Mouse (Mus musculus): ENCODE results near the gene Morn5. TPM values are rescaled to one million over a fixed set of nuclear protein-coding genes. Genes with fewer than 3 reads are reported as not detected.

Gene Morn5
- polyA plus RNA-seq, 1 experiment from 2014 or later = not detected

GRCm38 (mm10) chr2:36033966-36034365 is 15.3 kb upstream of the Morn5 start:
- 66% methylated on average over 7 of the region's 7 CpGs for WGBS
- H3K4me3 ChIP-seq = no peak overlapping the region
- peaks cover 11% of the 10 kb centered on the region for H3K4me1 ChIP-seq
- H3K9me3 ChIP-seq = peaks cover 7% of the 10 kb centered on the region; the same call in 1 of the 2 replicates
- H3K36me3 ChIP-seq = peaks cover 39% of the 10 kb centered on the region
- no peak for ATAC-seq (ENCODE audit: extremely low read depth, insufficient number of reproducible peaks, low FRiP score, low TSS enrichment)
- H3K27ac ChIP-seq (replicated peaks) = 0 out of 2 replicates have a peak overlapping the region, but pooled peaks have one; percentile 20
- H3K4me2 ChIP-seq = no peak overlapping the region
- no peak overlapping the region for H3K9ac ChIP-seq
- no peaks in the 10 kb centered on the region for H3K27me3 ChIP-seq (replicated peaks)

- Histone ChIP-seq H3K4me2 (no peak overlapping the region), H3K27me3 (replicated peaks) (no peaks in the 10 kb centered on the region), H3K9ac (no peak overlapping the region), H3K4me1 (peaks cover 21% of the 10 kb centered on the region), H3K27ac (replicated peaks) (no peak overlapping the region), H3K9me3 (peaks cover 7% of the 10 kb centered on the region; the same call in 1 of the 2 replicates), H3K36me3 (peaks cover 49% of the 10 kb centered on the region), H3K4me3 (no peak overlapping the region)
- ATAC-seq (ENCODE audit: extremely low read depth, insufficient number of reproducible peaks, low FRiP score, low TSS enrichment) = no peak
- 83% methylated on average over 7 of the region's 7 CpGs for WGBS
These were observed 14.4 kb upstream of the Morn5 start for GRCm38 (mm10) chr2:36034898-36035297.

DNA sequence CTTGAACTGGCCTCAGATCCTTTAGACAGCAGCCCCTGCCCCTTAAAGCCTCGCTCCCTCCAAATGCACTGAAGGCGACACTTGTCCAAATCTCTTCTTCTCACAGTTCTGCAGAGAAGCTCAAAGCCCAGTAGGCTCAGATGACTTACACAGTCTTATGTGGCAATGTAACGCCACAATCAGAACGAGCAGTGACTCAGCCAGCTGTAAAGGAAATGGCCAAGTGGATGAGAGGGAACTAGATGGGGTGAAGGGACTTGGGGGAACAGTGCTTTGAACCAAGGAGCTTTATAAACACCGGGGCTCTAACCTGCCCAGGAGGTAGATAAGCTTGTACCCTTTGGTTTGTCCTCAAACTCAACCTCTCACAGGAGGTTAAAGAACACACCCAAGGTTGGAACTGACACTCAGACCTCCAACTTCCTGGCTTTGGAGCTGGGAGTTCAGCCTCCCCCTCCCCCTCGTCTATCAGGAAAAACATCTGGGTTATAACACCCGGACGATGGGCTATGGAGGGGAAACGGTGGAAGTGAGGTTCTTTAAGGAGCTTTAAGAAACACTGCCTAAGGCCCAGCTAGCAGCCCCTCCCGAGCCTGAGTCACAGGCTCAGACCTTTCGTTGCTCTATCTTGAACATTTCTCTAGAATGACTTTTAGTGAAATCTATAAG is 13.7 kb upstream of the Morn5 start:
- no peak overlapping the region for H3K4me2 ChIP-seq
- ATAC-seq (ENCODE audit: extremely low read depth, insufficient number of reproducible peaks, low FRiP score, low TSS enrichment) = no peak
- H3K4me1 ChIP-seq = peaks cover 22% of the 10 kb centered on the region
- H3K9ac ChIP-seq = no peak overlapping the region
- no peak overlapping the region for H3K4me3 ChIP-seq
- no peak overlapping the region for H3K27ac ChIP-seq (replicated peaks)
- peaks cover 52% of the 10 kb centered on the region for H3K36me3 ChIP-seq
- WGBS = 56% methylated on average over 11 of the region's 11 CpGs
- H3K9me3 ChIP-seq = peaks cover 7% of the 10 kb centered on the region; the same call in 1 of the 2 replicates
- H3K27me3 ChIP-seq (replicated peaks) = no peaks in the 10 kb centered on the region

GRCm38 (mm10) chr2:36039297-36039985 is 9.8 kb upstream of the Morn5 start:
- Histone ChIP-seq H3K9ac (no peak overlapping the region; the same call in 1 of the 2 replicates), H3K27ac (replicated peaks) (peak overlapping the region; percentile 24; the same call in 1 of the 2 replicates), H3K4me2 (no peak overlapping the region), H3K4me3 (no peak overlapping the region), H3K36me3 (peaks cover 83% of the 10 kb centered on the region), H3K9me3 (no peaks in the 10 kb centered on the region), H3K27me3 (replicated peaks) (no peaks in the 10 kb centered on the region), H3K4me1 (peaks cover 33% of the 10 kb centered on the region)
- WGBS = 59% methylated on average over 7 of the region's 7 CpGs
- ATAC-seq (ENCODE audit: extremely low read depth, insufficient number of reproducible peaks, low FRiP score, low TSS enrichment) = no peak

GRCm38 (mm10) chr2:36040872-36041271 is 8.4 kb upstream of the Morn5 start:
- no peaks in the 10 kb centered on the region for H3K27me3 ChIP-seq (replicated peaks)
- H3K36me3 ChIP-seq = peaks cover 77% of the 10 kb centered on the region
- WGBS = 65% methylated on average over 1 of the region's 1 CpGs
- H3K4me2 ChIP-seq = no peak overlapping the region
- no peak for ATAC-seq (ENCODE audit: extremely low read depth, insufficient number of reproducible peaks, low FRiP score, low TSS enrichment)
- H3K9me3 ChIP-seq = no peaks in the 10 kb centered on the region
- peak overlapping the region; percentile 50; the same call in 1 of the 2 replicates for H3K9ac ChIP-seq
- peaks cover 33% of the 10 kb centered on the region for H3K4me1 ChIP-seq
- H3K4me3 ChIP-seq = no peak overlapping the region
- peak overlapping the region; percentile 24; the same call in 1 of the 2 replicates for H3K27ac ChIP-seq (replicated peaks)

DNA sequence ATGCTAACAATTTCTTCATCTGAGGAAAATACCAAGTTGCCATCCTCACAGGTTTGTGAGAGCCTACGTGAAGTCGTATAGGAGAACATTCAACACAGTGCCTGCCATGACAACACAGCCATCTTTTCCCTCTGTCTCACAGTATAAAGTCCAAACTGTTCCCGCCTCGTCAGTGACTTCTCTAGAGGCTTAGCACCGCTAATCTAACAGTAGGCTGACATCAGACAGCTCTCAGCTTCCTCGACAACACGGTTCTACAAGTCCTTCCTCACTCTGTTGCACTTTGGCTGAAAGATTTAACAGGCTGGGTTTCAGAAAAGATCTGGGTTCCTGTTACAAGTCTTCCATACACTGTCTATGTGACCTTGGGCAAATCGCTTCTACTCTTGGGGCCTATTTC is 1.1 kb upstream of the Morn5 start:
- Histone ChIP-seq H3K36me3 (peaks cover 30% of the 10 kb centered on the region), H3K4me3 (peak overlapping the region; percentile 95), H3K27me3 (replicated peaks) (no peaks in the 10 kb centered on the region), H3K4me2 (peak overlapping the region; percentile 87), H3K4me1 (peaks cover 31% of the 10 kb centered on the region), H3K27ac (replicated peaks) (peak overlapping the region; percentile 77), H3K9me3 (no peaks in the 10 kb centered on the region), H3K9ac (peak overlapping the region; percentile 96)
- 38% methylated on average over 8 of the region's 8 CpGs for WGBS
- no peak for ATAC-seq (ENCODE audit: extremely low read depth, insufficient number of reproducible peaks, low FRiP score, low TSS enrichment)

GRCm38 (mm10) chr2:36049567-36049954 is 303 bp downstream of the Morn5 start:
- WGBS = 43% methylated on average over 10 of the region's 10 CpGs
- no peak overlapping the region for H3K9ac ChIP-seq
- peak overlapping the region; percentile 95 for H3K4me3 ChIP-seq
- H3K27me3 ChIP-seq (replicated peaks) = peaks cover 6% of the 10 kb centered on the region; the same call in 1 of the 2 replicates
- peaks cover 18% of the 10 kb centered on the region for H3K36me3 ChIP-seq
- peaks cover 37% of the 10 kb centered on the region for H3K4me1 ChIP-seq
- H3K4me2 ChIP-seq = peak overlapping the region; percentile 87
- no peak overlapping the region for H3K27ac ChIP-seq (replicated peaks)
- H3K9me3 ChIP-seq = no peaks in the 10 kb centered on the region
- ATAC-seq (ENCODE audit: extremely low read depth, insufficient number of reproducible peaks, low FRiP score, low TSS enrichment) = no peak

DNA sequence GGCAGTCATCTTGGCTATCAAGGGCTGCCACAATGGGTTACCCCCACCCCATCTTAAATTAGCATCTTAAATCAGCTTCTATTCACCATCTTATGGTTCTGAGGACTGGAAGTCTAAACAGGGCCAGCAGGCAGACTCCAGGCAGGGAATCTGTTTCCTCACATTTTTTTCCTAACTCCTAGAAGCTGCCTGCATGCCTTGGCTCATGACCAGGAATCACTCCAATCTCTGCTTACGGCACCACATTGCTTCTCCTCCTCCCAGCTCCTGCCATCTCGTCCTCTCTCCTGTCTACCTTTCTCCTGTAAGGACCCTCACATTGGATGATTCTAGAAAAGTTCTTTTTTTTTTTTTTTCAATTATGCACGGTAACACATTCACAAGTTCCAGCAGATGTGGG is 4.0 kb downstream of the Morn5 start:
- Histone ChIP-seq H3K27me3 (replicated peaks) (peaks cover 6% of the 10 kb centered on the region), H3K9me3 (no peaks in the 10 kb centered on the region), H3K4me2 (no peak overlapping the region), H3K36me3 (no peaks in the 10 kb centered on the region), H3K4me1 (peaks cover 18% of the 10 kb centered on the region), H3K9ac (no peak overlapping the region), H3K4me3 (no peak overlapping the region), H3K27ac (replicated peaks) (no peak overlapping the region)
- no peak for ATAC-seq (ENCODE audit: extremely low read depth, insufficient number of reproducible peaks, low FRiP score, low TSS enrichment)
- WGBS = 38% methylated on average over 3 of the region's 3 CpGs

DNA sequence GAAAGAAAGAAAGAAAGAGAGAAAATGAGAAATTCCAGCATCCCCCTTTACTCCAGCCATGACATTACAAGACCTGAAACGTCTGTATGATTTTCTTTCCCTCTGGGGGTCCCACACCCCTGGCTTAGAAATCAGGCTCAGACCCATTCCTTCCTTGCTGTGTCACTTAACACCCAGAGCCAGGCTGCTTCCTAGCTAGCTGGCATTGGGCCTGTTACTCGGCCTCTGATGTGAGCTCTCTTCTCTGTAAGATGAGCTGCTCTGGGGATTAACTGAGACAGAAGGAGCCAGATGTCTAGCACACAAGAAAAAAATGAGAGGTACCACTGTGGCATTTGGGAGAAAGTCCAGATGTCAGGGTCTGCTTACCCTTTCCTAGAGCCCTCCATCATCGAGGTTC is 7.0 kb downstream of the Morn5 start:
- ATAC-seq (ENCODE audit: extremely low read depth, insufficient number of reproducible peaks, low FRiP score, low TSS enrichment) = no peak
- 35% methylated on average over 3 of the region's 3 CpGs for WGBS
- Histone ChIP-seq H3K9me3 (no peaks in the 10 kb centered on the region), H3K4me3 (no peak overlapping the region), H3K27me3 (replicated peaks) (peaks cover 9% of the 10 kb centered on the region), H3K4me1 (peaks cover 10% of the 10 kb centered on the region), H3K36me3 (no peaks in the 10 kb centered on the region), H3K4me2 (no peak overlapping the region), H3K27ac (replicated peaks) (no peak overlapping the region), H3K9ac (no peak overlapping the region)

GRCm38 (mm10) chr2:36061409-36061808 is 12.2 kb downstream of the Morn5 start:
- H3K36me3 ChIP-seq = no peaks in the 10 kb centered on the region
- H3K4me2 ChIP-seq = no peak overlapping the region
- no peak for ATAC-seq (ENCODE audit: extremely low read depth, insufficient number of reproducible peaks, low FRiP score, low TSS enrichment)
- H3K4me3 ChIP-seq = no peak overlapping the region
- no peak overlapping the region for H3K27ac ChIP-seq (replicated peaks)
- H3K9me3 ChIP-seq = no peaks in the 10 kb centered on the region
- peaks cover 3% of the 10 kb centered on the region for H3K27me3 ChIP-seq (replicated peaks)
- 52% methylated on average over 5 of the region's 5 CpGs for WGBS
- H3K9ac ChIP-seq = no peak overlapping the region
- H3K4me1 ChIP-seq = no peaks in the 10 kb centered on the region

GRCm38 (mm10) chr2:36067132-36067531 is 17.9 kb downstream of the Morn5 start:
- H3K36me3 ChIP-seq = no peaks in the 10 kb centered on the region
- no peaks in the 10 kb centered on the region for H3K4me1 ChIP-seq
- H3K27me3 ChIP-seq (replicated peaks) = peaks cover 37% of the 10 kb centered on the region
- no peak for ATAC-seq (ENCODE audit: extremely low read depth, insufficient number of reproducible peaks, low FRiP score, low TSS enrichment)
- H3K4me3 ChIP-seq = no peak overlapping the region
- 56% methylated on average over 9 of the region's 9 CpGs for WGBS
- H3K9ac ChIP-seq = no peak overlapping the region
- H3K27ac ChIP-seq (replicated peaks) = no peak overlapping the region
- H3K9me3 ChIP-seq = no peaks in the 10 kb centered on the region
- H3K4me2 ChIP-seq = no peak overlapping the region

Measured in heart, embryonic 13.5 days (tissue).